Mouse (Mus musculus): ENCODE data around the gene Fbxl13.

DNA sequence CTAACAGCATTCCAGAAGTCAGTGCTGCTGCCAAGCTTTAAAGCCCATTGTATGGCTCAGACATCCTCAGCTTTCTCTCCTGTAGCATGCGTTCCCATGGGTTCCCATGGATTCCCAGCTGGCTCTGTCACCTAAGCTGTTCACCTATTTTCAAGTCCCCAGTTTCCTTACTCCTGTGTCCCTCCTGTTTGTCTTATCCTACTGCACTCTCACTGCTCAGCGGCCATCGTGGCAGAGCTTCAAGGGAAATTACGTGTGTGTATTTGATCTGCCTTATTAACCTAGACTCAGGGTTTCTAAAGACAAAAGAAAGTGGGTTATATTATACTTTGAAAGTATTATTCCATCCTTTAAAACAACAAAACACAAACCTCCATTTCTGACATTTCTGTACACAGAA is 156.3 kb downstream of the Fbxl13 start:
- no peak for TF ChIP-seq CTCF (IDR thresholded peaks at IDR 0.05; ENCODE audit: low read depth, low read length)
- no peak for TF ChIP-seq GATA1 (IDR thresholded peaks at IDR 0.05; ENCODE audit: borderline replicate concordance, low read length)
- no peak for TF ChIP-seq TAL1 (conservative IDR thresholded peaks at IDR 0.05; ENCODE audit: low read depth, low read length)
- TF ChIP-seq POLR2AphosphoS5 (IDR thresholded peaks at IDR 0.05; ENCODE audit: insufficient replicate concordance, low read depth, low read length): no peak

Data from G1E (cell line).